Mouse (Mus musculus) olfactory bulb, adult 2 months (tissue): ENCODE data around the gene Galr3. TPM values are rescaled to one million over a fixed set of nuclear protein-coding genes. Genes with fewer than 3 reads are reported as not detected.
A peak's percentile ranks its signal among the peaks of the same experiment; 100 is the strongest.

ENCODE experiments used
- H3K27ac ChIP-seq: fragments of 200-500 bp; 2 replicates; pipeline ENCODE4 v1.5.1; 2012; ENCODE audit warnings: low read depth, low read length; ENCODE audit not compliant: insufficient read depth
- H3K4me1 ChIP-seq: fragments of 200-500 bp; 2 replicates; pipeline ENCODE4 v1.6.1; 2012; ENCODE audit warnings: low read length; ENCODE audit not compliant: control insufficient read depth, insufficient read depth
- H3K4me3 ChIP-seq: fragments of 200-500 bp; 2 replicates; pipeline ENCODE4 v1.5.1; 2012; ENCODE audit warnings: mild to moderate bottlenecking, low read depth, low read length, moderate library complexity; ENCODE audit not compliant: insufficient read depth
- CTCF ChIP-seq: fragments of 200-500 bp; IDR thresholded peaks from 2 replicates; pipeline ENCODE4 v1.5.1; 2012; ENCODE audit warnings: low read depth, mild to moderate bottlenecking, low read length, moderate library complexity; ENCODE audit not compliant: insufficient read depth
- POLR2A ChIP-seq: fragments of 200-500 bp; IDR thresholded peaks from 2 replicates; pipeline ENCODE4 v1.6.1; 2012; ENCODE audit warnings: mild to moderate bottlenecking, low read depth, low read length, moderate library complexity; ENCODE audit not compliant: insufficient read depth
- WGBS: fragments of 180-500 bp; shearing (Covaris S2); methylation state at CpG from one replicate; pipeline ENCODE4 v1.1.7; 2018; 5-methylcytosine and 5-hydroxymethylcytosine counted together
- polyA plus RNA-seq: library from polyadenylated mRNA; stranded (reverse); fragments of >200 nt; gene quantifications from 2 replicates; pipeline ENCODE4 v1.2.4, GENCODE M21; 2012; ENCODE audit warnings: low replicate concordance; ENCODE audit not compliant: missing spikeins, insufficient read depth, insufficient read length

The Galr3 gene
- polyA plus RNA-seq, 1 experiment, result not detected

- 75% methylated on average over 4 of the region's 4 CpGs for WGBS
- H3K27ac ChIP-seq, result no peak overlapping the region
- H3K4me1 ChIP-seq, result peaks cover 9% of the 10 kb centered on the region
- H3K4me3 ChIP-seq, result no peak overlapping the region
- TF ChIP-seq POLR2A (no peak), CTCF (no peak)
These were observed 6.5 kb downstream of the Galr3 start for GRCm38 (mm10) chr15:79048186-79048585.

GRCm38 (mm10) chr15:79050160-79050845 is 8.6 kb downstream of the Galr3 start:
- Histone ChIP-seq H3K4me1 (peaks cover 8% of the 10 kb centered on the region), H3K27ac (no peak overlapping the region), H3K4me3 (no peak overlapping the region)
- WGBS, result 44% methylated on average over 9 of the region's 9 CpGs
- TF ChIP-seq CTCF (no peak), POLR2A (no peak)

DNA sequence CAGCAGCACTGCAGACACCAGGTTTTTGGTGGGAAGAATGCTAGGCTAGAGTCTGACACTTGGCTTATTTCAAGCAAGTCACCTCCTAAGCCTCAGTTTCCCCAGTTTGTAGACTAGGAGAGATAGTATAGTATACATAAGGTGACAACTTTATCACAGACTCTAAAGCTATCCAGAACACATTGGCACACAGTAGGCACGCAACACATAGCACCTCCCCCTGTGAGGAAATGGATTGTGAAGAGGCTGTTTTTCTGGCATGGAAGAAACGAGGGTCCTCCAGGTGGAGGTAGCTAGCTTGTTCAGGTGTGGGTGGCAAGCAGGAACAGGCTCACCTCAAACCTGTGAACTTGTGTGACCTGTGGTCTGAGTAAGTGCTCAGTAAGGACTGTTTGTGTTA is 9.3 kb downstream of the Galr3 start:
- Histone ChIP-seq H3K27ac (no peak overlapping the region), H3K4me3 (no peak overlapping the region), H3K4me1 (peaks cover 8% of the 10 kb centered on the region)
- TF ChIP-seq POLR2A (no peak), CTCF (no peak)
- WGBS, result 80% methylated on average over 2 of the region's 2 CpGs

DNA sequence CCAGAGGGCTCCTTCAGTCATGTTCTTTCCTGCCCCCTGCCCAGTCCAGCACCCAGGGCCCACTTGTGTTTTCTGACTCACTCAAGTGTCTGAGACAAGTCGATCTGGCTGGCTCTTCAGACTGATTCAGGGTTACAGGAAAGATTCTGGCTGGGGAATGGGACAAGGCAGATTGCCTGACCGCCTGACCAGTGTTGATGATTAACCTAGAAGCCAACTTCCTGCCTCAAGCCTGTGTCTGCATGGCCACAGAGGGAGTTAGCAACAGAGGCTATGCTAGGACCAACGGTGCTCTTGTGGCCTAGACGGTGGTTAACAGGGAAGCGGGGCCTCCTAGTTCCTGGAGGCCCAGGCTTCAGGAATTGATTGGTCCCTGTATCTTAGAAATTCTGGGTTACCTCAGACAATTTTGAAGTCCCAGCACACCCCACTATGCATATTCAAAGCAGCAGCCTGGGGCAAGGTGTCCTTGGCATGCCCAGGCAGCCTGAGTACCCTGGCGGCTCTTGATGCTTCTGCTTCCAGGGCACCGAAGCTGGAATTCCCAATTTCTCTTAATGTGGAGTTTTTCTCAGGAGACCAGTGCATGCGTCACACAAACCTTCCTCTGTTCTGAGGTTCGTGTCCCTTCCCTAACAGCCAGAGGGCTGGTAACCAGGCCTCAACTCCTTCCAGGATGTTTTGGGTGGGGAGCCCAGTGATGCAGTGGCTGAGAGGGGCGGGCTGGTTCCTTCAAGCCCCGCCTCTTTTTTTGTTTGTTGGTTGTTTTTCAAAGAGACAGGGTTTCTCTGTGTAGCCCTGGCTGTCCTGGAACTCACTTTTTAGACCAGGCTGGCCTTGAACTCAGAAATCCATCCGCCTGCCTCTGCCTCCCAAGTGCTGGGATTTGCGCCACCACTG is 10.0 kb downstream of the Galr3 start:
- no peak overlapping the region for H3K27ac ChIP-seq
- peaks cover 8% of the 10 kb centered on the region for H3K4me1 ChIP-seq
- no peak overlapping the region for H3K4me3 ChIP-seq
- WGBS, result 73% methylated on average over 13 of the region's 13 CpGs
- TF ChIP-seq CTCF (no peak), POLR2A (no peak)

DNA sequence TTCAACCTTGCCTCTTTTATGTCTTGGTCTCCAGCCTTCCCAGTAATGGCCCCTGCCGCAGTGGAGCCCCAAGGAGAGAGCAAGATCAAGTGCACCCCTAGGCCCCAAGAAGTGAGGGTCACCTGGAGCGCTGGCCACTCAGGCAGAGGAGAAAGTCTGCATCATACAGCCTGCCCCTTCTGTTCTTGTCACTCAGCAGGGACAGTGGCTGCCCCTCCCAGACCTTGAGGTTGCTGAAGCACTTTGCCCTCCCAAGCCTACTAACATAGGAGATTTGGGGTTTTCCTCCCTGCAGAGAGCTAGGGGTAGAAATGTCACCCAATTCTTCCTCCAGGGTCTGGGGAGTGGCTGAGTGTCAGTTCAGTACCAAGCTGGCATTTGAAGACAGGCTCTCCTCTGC is 10.7 kb downstream of the Galr3 start:
- H3K4me3 ChIP-seq, result no peak overlapping the region
- H3K27ac ChIP-seq, result no peak overlapping the region
- peaks cover 8% of the 10 kb centered on the region for H3K4me1 ChIP-seq
- TF ChIP-seq CTCF (no peak), POLR2A (no peak)
- WGBS, result 82% methylated on average over 2 of the region's 2 CpGs

DNA sequence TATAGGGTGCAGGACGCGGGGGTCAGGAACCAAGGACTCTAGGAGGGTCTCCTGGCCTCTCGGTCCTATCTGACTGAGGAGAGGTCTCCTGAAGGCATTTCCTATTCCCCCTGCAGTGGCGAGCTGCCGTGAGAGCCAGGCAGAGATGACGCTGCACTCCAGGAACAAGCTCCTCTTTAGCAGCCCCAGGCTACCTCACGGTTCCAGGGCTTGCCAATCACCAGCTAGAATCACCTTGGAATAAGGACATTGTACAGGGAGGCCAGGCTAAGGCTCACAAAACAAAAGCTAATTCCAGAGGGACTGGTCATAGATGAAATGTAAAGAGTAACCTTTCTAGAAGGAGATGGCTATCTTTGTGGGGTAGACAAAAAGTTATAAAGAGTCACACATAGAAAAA is 14.9 kb downstream of the Galr3 start:
- Histone ChIP-seq H3K4me1 (no peaks in the 10 kb centered on the region; the same call in 1 of the 2 replicates), H3K27ac (no peak overlapping the region), H3K4me3 (no peak overlapping the region)
- TF ChIP-seq POLR2A (no peak), CTCF (no peak)
- 89% methylated on average over 7 of the region's 7 CpGs for WGBS

- TF ChIP-seq POLR2A (no peak), CTCF (no peak)
- Histone ChIP-seq H3K4me1 (no peaks in the 10 kb centered on the region; the same call in 1 of the 2 replicates), H3K27ac (no peak overlapping the region), H3K4me3 (no peak overlapping the region)
- 89% methylated on average over 6 of the region's 6 CpGs for WGBS
These were observed 16.2 kb downstream of the Galr3 start for GRCm38 (mm10) chr15:79057850-79058249.

DNA sequence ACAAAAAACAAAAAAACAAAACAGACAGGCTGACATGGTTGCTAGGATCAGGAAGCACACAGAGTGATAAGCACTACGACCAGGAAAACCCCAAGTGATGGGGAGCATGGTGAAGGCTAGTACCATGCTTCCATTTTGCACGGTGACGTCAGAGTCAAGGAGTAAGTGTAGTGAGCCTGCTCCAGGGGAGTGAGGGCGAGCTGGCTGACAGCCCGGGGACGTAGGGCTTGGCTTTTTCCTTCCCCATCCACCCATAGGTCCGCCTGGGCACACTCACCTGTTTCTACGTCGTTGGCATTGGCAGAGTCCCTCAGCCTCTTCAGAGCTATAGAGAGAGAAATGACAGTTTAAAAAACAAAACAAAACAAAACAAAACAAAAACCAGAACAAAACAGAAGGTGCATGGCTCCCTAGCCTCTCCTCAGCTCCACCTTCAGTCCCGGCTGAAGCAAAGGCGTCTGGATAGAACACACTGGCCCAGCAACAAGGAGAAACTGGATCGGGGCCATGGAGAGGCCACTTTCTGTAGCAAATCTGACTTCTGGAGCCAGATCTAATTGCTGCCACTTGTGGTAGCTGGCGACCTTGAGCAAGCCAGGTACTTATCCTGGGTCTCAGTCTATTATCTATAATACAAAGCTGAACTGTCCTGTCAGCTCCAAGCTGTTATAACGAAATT is 19.3 kb downstream of the Galr3 start:
- WGBS, result 68% methylated on average over 14 of the region's 14 CpGs
- TF ChIP-seq POLR2A (no peak), CTCF (no peak)
- Histone ChIP-seq H3K27ac (no peak overlapping the region), H3K4me3 (no peak overlapping the region), H3K4me1 (no peaks in the 10 kb centered on the region; the same call in 1 of the 2 replicates)

DNA sequence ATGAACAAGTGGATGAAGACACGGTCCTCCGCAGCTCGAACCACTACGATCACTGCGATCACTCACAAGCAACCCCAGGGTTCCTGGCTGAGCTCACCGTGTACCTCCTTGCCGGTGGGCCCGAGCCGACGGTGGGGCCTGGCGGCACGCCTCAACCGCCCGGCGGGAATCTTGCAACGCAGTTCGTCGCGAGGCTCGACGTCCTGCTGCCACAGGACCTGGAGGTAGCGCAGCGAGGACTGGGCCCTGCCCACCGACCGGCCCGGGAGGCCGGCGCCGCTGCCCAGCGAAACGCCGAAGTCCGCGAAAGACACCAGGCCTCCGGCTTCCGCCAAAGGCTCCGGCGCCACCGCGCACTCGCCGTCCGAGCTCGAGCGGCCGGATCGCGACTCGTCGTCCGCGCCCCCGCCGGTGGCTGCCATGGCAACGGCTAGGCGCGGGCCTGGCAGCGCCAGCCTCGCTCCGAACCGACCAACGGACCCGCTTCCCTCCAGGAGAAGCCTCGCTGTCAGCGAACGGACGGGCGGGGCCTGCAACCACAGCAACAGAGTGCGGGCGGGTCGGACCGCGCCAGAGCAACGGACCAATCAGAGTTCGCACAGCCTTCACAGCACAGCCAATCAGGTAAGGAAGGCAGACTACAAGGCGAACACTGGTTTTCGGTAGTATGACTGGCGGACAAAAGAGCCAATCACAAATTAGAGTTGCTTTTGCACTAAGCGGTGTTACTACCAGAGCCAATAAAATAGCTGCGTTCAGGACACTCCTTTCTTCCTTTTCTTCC is 20.9 kb downstream of the Galr3 start, which contains the start of gene Ankrd54:
Ankrd54 (minus strand) TSS at position 518 of the 784 bp plus-strand sequence.
- under 1% methylated on average over 80 of the region's 80 CpGs for whole genome bisulfite sequencing
- H3K4me1 ChIP-seq, result no peaks in the 10 kb centered on the region; the same call in 1 of the 2 replicates
- H3K4me3 ChIP-seq, result peak within 1 kb of the TSS; percentile 92
- TF ChIP-seq POLR2A, result peak; percentile 64
- no peak for TF ChIP-seq CTCF
- H3K27ac ChIP-seq, result no peak within 1 kb of the TSS
